Mouse (Mus musculus): ENCODE results near the gene Gimap8. TPM values are rescaled to one million over a fixed set of nuclear protein-coding genes. Genes with fewer than 3 reads are reported as not detected.

The Gimap8 gene
- polyA plus RNA-seq, 2 experiments = 0.70 to 2.3 TPM

DNA sequence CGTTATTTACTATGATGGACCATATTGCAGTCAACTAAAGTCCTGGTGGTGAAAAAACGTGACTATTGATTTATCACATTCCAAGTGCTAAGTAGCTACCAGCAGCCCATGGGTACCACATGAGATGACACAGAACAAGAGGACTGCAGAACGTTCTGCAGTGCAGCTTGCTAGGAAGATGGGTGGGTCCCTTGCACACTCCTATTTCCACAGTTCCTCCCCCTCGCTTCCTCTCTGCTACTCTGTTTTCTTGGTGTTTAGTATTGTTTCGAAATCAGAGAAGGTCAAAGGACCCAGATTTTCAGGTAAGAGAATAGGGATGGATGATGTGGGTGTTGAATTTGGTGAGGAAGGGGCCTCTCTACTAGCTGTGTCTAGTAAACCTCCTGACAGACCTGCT is 37.3 kb downstream of the Gimap8 start, which contains the start of gene Gimap4:
TSS of gene Gimap4 (plus strand) at position 231 of the 400 bp plus-strand sequence.
- WGBS = 71% methylated on average over 5 of the region's 5 CpGs
- Histone ChIP-seq H3K27ac (replicated peaks; ENCODE audit: low read depth, low read length) (no peak within 1 kb of the TSS), H3K9ac (ENCODE audit: low read depth, low read length, severe bottlenecking) (no peak within 1 kb of the TSS), H3K9me3 (ENCODE audit: control insufficient read depth, low read length) (no peaks in the 10 kb centered on the region), H3K36me3 (ENCODE audit: control insufficient read depth, insufficient read depth, low read length) (no peaks in the 10 kb centered on the region), H3K27me3 (ENCODE audit: control insufficient read depth, insufficient read depth, low read length) (no peaks in the 10 kb centered on the region), H3K4me1 (ENCODE audit: control insufficient read depth, insufficient read depth, low read length) (no peaks in the 10 kb centered on the region), H3K4me3 (replicated peaks; ENCODE audit: low read length) (no peak within 1 kb of the TSS), H3K4me2 (replicated peaks; ENCODE audit: low read depth, low read length, severe bottlenecking) (no peak within 1 kb of the TSS)
- DNase-seq (ENCODE audit: low spot score) (no peak), ATAC-seq (ENCODE audit: low FRiP score, low read depth) (no peak)
- TF ChIP-seq POLR2A (IDR thresholded peaks at IDR 0.05; ENCODE audit: borderline replicate concordance, extremely low read depth, insufficient read depth, insufficient read length) = no peak

DNA sequence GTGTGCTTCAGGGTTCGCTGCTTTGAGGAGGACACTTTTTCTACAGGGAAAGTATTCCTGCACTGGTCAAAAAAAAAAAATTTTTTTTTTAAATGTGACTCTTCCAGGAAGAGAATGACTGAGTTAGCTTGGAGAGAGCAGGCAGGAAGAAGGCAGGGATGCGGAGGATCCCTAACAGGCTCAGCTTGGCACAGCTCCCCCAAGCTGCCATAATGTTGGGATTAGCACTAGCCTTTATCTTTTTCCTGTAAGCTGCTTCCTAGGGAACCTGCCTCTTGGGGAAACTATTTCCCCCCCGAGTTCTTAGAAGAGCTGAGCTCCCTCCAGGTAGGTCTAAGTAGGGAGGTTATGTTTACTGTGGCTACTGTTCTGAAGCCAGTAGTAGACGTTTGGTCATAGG is 37.8 kb downstream of the Gimap8 start:
- Histone ChIP-seq H3K4me2 (replicated peaks; ENCODE audit: low read depth, low read length, severe bottlenecking) (no peak overlapping the region), H3K4me3 (replicated peaks; ENCODE audit: low read length) (no peak overlapping the region), H3K9me3 (ENCODE audit: control insufficient read depth, low read length) (no peaks in the 10 kb centered on the region), H3K36me3 (ENCODE audit: control insufficient read depth, insufficient read depth, low read length) (no peaks in the 10 kb centered on the region), H3K27me3 (ENCODE audit: control insufficient read depth, insufficient read depth, low read length) (no peaks in the 10 kb centered on the region), H3K27ac (replicated peaks; ENCODE audit: low read depth, low read length) (no peak overlapping the region), H3K4me1 (ENCODE audit: control insufficient read depth, insufficient read depth, low read length) (no peaks in the 10 kb centered on the region), H3K9ac (ENCODE audit: low read depth, low read length, severe bottlenecking) (no peak overlapping the region)
- no peak for DNase-seq (ENCODE audit: low spot score)
- no peak for ATAC-seq (ENCODE audit: low FRiP score, low read depth)
- no peak for TF ChIP-seq POLR2A (IDR thresholded peaks at IDR 0.05; ENCODE audit: borderline replicate concordance, extremely low read depth, insufficient read depth, insufficient read length)
- WGBS = 57% methylated on average over 4 of the region's 4 CpGs

DNA sequence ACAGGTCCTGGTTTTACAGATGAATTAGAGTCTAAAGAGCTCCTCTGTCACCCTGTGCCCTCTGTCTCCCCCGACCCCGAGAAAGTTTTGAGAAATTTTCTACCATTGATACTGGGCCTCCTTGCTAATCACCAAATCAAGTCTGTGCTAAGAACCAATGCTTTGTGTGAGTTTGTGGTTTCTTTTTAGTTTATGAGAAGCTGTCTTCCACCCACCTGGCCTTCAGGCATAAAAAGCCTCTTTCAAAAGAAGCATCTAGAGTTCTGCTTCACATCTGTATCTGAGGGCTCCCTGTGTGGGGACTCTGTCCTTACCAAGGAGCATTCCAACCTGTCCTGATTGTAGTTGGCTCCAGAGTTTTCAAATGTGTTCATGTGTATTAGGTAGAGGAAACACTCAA is 38.2 kb downstream of the Gimap8 start:
- no peak for TF ChIP-seq POLR2A (IDR thresholded peaks at IDR 0.05; ENCODE audit: borderline replicate concordance, extremely low read depth, insufficient read depth, insufficient read length)
- 88% methylated on average over 2 of the region's 2 CpGs for WGBS
- DNase-seq (ENCODE audit: low spot score) = no peak

DNA sequence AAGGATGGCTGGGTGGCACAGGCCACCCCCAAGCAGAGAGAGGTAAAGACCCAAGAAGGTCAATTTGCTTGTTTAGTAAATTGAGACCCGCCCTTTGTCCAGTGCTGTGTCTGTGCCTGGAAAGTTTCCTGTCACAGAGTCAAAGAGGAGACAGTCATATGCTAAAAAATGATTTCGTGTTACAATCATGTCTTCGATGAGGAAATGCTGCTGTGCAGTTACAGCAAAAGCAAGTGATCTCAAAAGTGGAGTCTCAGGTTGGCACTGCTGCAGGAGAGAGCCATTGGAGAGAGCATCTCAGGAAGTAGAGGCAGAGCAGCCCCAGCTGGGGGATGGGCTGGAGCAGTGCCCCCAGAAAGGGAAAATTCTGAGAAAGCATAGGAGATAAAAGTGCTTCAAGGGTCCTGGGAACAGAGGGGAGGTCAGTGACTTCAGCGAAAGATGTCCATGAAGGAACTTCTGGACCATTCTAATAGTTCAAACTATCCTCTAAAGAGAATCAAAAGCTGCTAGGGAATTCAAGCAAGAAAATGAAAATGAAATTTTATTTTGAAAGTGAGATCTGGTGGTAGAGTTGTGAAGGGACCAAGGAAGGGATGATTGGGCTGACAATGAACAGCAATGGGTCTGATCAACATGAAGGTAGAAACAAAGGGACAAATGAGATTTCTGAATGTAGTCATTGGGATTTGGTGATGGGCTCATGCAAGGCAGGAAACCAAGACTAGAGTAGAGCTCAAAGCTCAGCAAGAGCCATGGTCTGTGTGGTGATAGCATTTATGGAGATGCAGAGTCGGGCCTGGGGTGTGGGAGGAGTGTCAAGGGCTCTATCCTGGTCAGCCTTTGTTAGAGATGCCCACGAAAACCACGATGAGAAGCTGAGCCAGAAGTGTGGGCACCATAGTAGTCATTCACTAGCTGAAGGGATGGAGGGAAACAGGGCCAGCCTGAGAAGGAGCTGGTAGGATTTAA is 38.9 kb downstream of the Gimap8 start:
- no peak overlapping the region for H3K4me3 ChIP-seq (replicated peaks; ENCODE audit: low read length)
- no peak overlapping the region for H3K27ac ChIP-seq (replicated peaks; ENCODE audit: low read depth, low read length)
- no peaks in the 10 kb centered on the region for H3K27me3 ChIP-seq (ENCODE audit: control insufficient read depth, insufficient read depth, low read length)
- no peak for ATAC-seq (ENCODE audit: low FRiP score, low read depth)
- no peak overlapping the region for H3K4me2 ChIP-seq (replicated peaks; ENCODE audit: low read depth, low read length, severe bottlenecking)
- no peaks in the 10 kb centered on the region for H3K4me1 ChIP-seq (ENCODE audit: control insufficient read depth, insufficient read depth, low read length)
- TF ChIP-seq POLR2A (IDR thresholded peaks at IDR 0.05; ENCODE audit: borderline replicate concordance, extremely low read depth, insufficient read depth, insufficient read length) = no peak
- no peak overlapping the region for H3K9ac ChIP-seq (ENCODE audit: low read depth, low read length, severe bottlenecking)
- no peak for DNase-seq (ENCODE audit: low spot score)
- no peaks in the 10 kb centered on the region for H3K9me3 ChIP-seq (ENCODE audit: control insufficient read depth, low read length)
- H3K36me3 ChIP-seq (ENCODE audit: control insufficient read depth, insufficient read depth, low read length) = no peaks in the 10 kb centered on the region
- 84% methylated on average over 7 of the region's 7 CpGs for WGBS

More for the DNA sequence above, 38.2 kb downstream of the Gimap8 start:
- Histone ChIP-seq H3K9ac (ENCODE audit: low read depth, low read length, severe bottlenecking) (no peak overlapping the region), H3K4me3 (replicated peaks; ENCODE audit: low read length) (no peak overlapping the region), H3K4me2 (replicated peaks; ENCODE audit: low read depth, low read length, severe bottlenecking) (no peak overlapping the region), H3K27ac (replicated peaks; ENCODE audit: low read depth, low read length) (no peak overlapping the region), H3K9me3 (ENCODE audit: control insufficient read depth, low read length) (no peaks in the 10 kb centered on the region), H3K27me3 (ENCODE audit: control insufficient read depth, insufficient read depth, low read length) (no peaks in the 10 kb centered on the region), H3K36me3 (ENCODE audit: control insufficient read depth, insufficient read depth, low read length) (no peaks in the 10 kb centered on the region), H3K4me1 (ENCODE audit: control insufficient read depth, insufficient read depth, low read length) (no peaks in the 10 kb centered on the region)
- ATAC-seq (ENCODE audit: low FRiP score, low read depth) = no peak

DNA sequence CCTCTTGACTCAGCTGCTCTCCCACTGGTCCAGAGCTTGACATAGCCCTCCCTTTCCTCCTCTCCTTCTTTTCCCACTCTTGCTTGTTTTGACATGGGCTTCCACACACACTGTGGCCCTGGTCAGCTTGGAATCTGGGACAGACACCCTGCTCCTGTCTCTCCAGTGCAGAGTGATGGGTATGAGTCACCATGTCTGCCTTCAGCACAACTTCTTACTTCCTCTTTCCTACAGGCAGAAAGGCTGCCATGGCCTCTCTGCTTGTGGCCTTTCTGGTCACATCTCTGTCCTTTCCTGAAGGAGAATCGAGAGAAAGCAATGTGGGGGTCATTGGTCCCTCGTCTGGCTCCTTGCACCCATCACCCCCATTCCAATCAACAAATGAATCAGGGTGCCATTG is 40.0 kb downstream of the Gimap8 start:
- H3K4me3 ChIP-seq (replicated peaks; ENCODE audit: low read length) = no peak overlapping the region
- H3K4me2 ChIP-seq (replicated peaks; ENCODE audit: low read depth, low read length, severe bottlenecking) = no peak overlapping the region
- no peak overlapping the region for H3K27ac ChIP-seq (replicated peaks; ENCODE audit: low read depth, low read length)
- WGBS = 75% methylated on average over 2 of the region's 2 CpGs
- no peak overlapping the region for H3K9ac ChIP-seq (ENCODE audit: low read depth, low read length, severe bottlenecking)
- no peaks in the 10 kb centered on the region for H3K4me1 ChIP-seq (ENCODE audit: control insufficient read depth, insufficient read depth, low read length)
- DNase-seq (ENCODE audit: low spot score) (no peak), ATAC-seq (ENCODE audit: low FRiP score, low read depth) (no peak)
- TF ChIP-seq POLR2A (IDR thresholded peaks at IDR 0.05; ENCODE audit: borderline replicate concordance, extremely low read depth, insufficient read depth, insufficient read length) = no peak
- H3K36me3 ChIP-seq (ENCODE audit: control insufficient read depth, insufficient read depth, low read length) = no peaks in the 10 kb centered on the region
- H3K9me3 ChIP-seq (ENCODE audit: control insufficient read depth, low read length) = no peaks in the 10 kb centered on the region
- H3K27me3 ChIP-seq (ENCODE audit: control insufficient read depth, insufficient read depth, low read length) = no peaks in the 10 kb centered on the region

Data from limb, embryonic 14.5 days (tissue).